Mouse (Mus musculus) midbrain, embryonic 15.5 days (tissue): Measurements from ENCODE around the gene Dgke. TPM values are rescaled to one million over a fixed set of nuclear protein-coding genes. Genes with fewer than 3 reads are reported as not detected.
"Not testable (repeated sequence)": the region's sequence is repeated elsewhere in the genome, so short reads cannot be mapped to it uniquely, and the experiment has no call there.

Experiments used
- ATAC-seq: fragments of 200-750 bp; cut with Nextera tagmentation; replicated peaks from 2 replicates; pipeline ENCODE4 v1.8.0; 2017; ENCODE audit warnings: moderate TSS enrichment
- H3K27ac ChIP-seq: fragments of 300-500 bp; sonication (generic); 2 replicates; pipeline ENCODE4 v1.5.1; 2015; ENCODE audit warnings: mild to moderate bottlenecking, inconsistent platforms
- H3K27me3 ChIP-seq: fragments of 300-500 bp; sonication (generic); replicated peaks from 2 replicates; pipeline ENCODE4 v1.6.1; 2015; ENCODE audit warnings: inconsistent platforms
- H3K36me3 ChIP-seq: fragments of 300-500 bp; sonication (generic); replicated peaks from 2 replicates; pipeline ENCODE4 v1.6.1; 2015; ENCODE audit warnings: inconsistent platforms
- H3K4me1 ChIP-seq: fragments of 300-500 bp; sonication (generic); 2 replicates; pipeline ENCODE4 v1.6.1; 2015; ENCODE audit warnings: inconsistent platforms
- H3K4me2 ChIP-seq: fragments of 300-500 bp; sonication (generic); 2 replicates; pipeline ENCODE4 v1.6.1; 2015; ENCODE audit warnings: inconsistent platforms, mild to moderate bottlenecking, moderate library complexity
- H3K4me3 ChIP-seq: fragments of 300-500 bp; sonication (generic); 2 replicates; pipeline ENCODE4 v1.5.1; 2015; ENCODE audit warnings: mild to moderate bottlenecking, inconsistent platforms
- H3K9ac ChIP-seq: fragments of 300-500 bp; sonication (generic); 2 replicates; pipeline ENCODE4 v1.6.1; 2015; ENCODE audit warnings: mild to moderate bottlenecking, inconsistent platforms
- H3K9me3 ChIP-seq: fragments of 300-500 bp; sonication (generic); 2 replicates; pipeline ENCODE4 v1.6.1; 2016; ENCODE audit warnings: inconsistent platforms
- WGBS: fragments of 180-500 bp; shearing (Covaris S2); methylation state at CpG from one replicate; pipeline ENCODE4 v1.1.7; 2015; ENCODE audit warnings: mixed read lengths; 5-methylcytosine and 5-hydroxymethylcytosine counted together
- polyA plus RNA-seq: library from polyadenylated mRNA; unstranded; fragments of >200 nt; fragmentation: Nextera tagmentation; extraction: Ambion mirVana; gene quantifications from 2 replicates; pipeline ENCODE4 v1.2.1, GENCODE M21; 2015

Dgke gene
- polyA plus RNA-seq, result 18.9 and 19.7 TPM in 2 replicates

DNA sequence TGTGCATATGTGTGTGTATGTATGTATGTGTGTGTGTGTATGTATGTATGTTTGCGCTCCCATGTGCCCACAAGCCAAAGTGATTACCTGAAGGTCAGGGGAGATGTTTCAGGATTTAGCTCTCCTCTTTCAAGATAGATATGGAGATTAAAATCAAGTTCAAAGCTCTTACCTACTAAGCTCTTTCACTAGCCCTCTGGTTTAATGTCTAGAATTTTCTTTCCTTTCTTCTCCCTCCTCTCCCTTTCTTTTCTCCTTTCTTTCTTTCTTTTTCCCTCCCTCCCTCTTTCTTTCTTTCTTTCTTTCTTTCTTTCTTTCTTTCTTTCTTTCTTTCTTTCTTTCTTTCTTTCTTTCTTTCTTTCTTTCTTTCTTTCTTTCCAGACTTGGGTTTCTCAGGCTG is at the start of gene Dgke:
Gene Dgke, minus strand, starts transcription at position 101 of the 400 bp plus-strand sequence.
- no peak within 1 kb of the TSS for H3K4me3 ChIP-seq
- H3K36me3 ChIP-seq, result no peaks in the 10 kb centered on the region
- WGBS, result 97% methylated on average over 1 of the region's 1 CpGs
- no peak within 1 kb of the TSS for H3K4me2 ChIP-seq
- no peak within 1 kb of the TSS for H3K9ac ChIP-seq
- H3K9me3 ChIP-seq, result no peaks in the 10 kb centered on the region
- no peaks in the 10 kb centered on the region for H3K4me1 ChIP-seq
- no peak within 1 kb of the TSS for H3K27ac ChIP-seq
- no peaks in the 10 kb centered on the region for H3K27me3 ChIP-seq
- ATAC-seq, result no peak

DNA sequence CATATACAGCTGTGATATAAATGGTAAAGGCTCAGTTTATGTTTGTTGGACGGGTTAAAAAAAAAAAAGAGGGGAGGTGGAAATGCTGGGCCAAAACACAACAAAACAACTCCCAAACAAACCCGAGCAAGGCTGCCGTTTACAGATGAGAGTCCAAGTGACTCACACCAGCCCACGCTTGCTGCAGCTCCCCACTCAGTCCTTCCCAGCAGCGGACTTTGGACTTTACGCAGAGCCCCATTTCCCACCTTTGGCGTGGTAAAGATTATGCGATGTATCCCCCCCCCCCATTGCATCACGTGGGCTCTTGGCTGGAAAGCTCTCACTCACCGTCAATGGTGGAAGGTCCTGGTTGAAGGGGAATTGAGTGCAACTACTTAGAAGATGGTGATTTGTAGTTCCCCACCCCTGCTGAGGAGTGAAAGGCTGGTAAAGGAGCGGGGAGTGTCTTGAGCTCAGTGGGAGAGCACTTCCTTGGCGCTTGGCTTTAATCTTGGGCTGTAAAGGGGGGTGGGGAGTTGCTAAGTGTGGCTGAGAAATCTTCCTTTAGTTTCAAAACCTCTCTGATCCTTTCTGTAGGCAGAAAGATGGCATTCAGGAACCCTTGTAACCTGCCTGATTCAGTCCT is 40.6 kb upstream of the Dgke start:
- no peak overlapping the region for H3K4me2 ChIP-seq
- no peak overlapping the region for H3K4me3 ChIP-seq
- no peak for ATAC-seq
- H3K36me3 ChIP-seq, result no peaks in the 10 kb centered on the region
- H3K27ac ChIP-seq, result no peak overlapping the region
- WGBS, result 33% methylated on average over 12 of the region's 12 CpGs
- H3K27me3 ChIP-seq, result no peaks in the 10 kb centered on the region
- no peak overlapping the region for H3K9ac ChIP-seq
- H3K9me3 ChIP-seq, result no peaks in the 10 kb centered on the region
- H3K4me1 ChIP-seq, result no peaks in the 10 kb centered on the region

DNA sequence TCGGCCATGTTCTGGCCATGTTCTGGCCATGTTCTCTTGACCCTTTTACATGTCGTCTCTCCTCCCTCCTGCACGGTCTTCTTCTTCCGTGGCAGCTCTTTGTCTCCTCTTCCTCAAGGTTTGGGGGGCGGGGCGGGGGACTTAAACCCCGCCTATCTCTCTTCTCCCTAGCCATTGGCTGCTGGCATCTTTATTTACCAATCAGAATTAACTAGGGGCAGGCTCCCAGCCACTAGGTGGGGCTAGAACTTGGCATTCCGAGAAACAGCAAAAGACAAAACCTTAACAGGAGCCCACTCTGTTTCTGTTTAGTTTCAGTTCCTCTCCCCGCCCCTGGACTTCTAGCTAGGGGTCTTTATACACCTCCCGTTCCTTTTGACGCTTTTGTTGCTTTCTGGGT is 39.2 kb upstream of the Dgke start:
- 83% methylated on average over 11 of the region's 11 CpGs for WGBS
- Histone ChIP-seq H3K27me3 (no peaks in the 10 kb centered on the region), H3K27ac (no peak overlapping the region)

DNA sequence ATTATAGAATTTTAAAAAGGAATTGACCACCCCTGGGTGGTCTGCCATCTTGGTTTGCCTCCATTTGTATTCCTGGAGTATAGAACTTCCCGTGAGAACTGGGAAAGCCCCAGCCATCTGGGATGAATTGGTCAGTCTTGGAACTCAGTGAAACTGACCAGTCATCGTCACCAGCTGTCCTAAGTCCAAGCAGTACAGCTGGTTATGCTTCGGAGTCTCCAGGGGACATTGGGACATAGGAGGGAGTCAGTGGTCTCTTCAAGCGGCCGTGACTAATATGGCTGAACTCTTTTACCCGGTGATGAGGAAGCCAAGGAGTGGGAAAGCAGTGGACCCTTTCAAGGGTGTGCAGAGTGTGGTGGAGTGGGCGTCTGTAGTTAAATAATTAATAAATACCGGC is 38.6 kb upstream of the Dgke start:
- Histone ChIP-seq H3K27me3 (no peaks in the 10 kb centered on the region), H3K36me3 (no peaks in the 10 kb centered on the region), H3K27ac (no peak overlapping the region), H3K4me2 (no peak overlapping the region), H3K4me3 (no peak overlapping the region), H3K9ac (no peak overlapping the region), H3K4me1 (no peaks in the 10 kb centered on the region), H3K9me3 (no peaks in the 10 kb centered on the region)
- no peak for ATAC-seq
- 93% methylated on average over 8 of the region's 8 CpGs for WGBS

More for the DNA sequence above, 39.2 kb upstream of the Dgke start:
- Histone ChIP-seq H3K4me1 (no peaks in the 10 kb centered on the region), H3K4me2 (no peak overlapping the region), H3K9me3 (no peaks in the 10 kb centered on the region), H3K4me3 (no peak overlapping the region), H3K9ac (no peak overlapping the region), H3K36me3 (no peaks in the 10 kb centered on the region)
- no peak for ATAC-seq

DNA sequence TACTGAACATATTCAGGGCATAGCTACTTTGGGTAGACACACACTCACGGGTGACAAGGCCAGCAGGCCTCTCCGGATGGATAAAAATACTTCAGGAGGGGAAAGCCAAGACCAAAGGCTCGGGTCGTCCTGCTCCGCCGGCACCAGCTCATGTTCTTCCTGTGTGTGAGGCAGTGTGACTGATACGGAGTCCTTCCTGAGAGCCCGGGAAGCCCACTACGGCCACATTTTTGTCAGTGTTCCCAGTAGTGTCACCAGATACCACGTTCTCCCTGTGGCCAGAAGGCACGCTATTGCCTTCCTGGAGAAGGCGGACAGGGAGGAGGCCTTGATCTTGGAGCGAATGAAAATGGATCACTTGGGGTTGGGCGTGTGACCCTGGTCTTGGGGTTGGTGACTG is 36.5 kb upstream of the Dgke start:
- Histone ChIP-seq H3K27ac (no peak overlapping the region), H3K4me1 (no peaks in the 10 kb centered on the region), H3K4me3 (no peak overlapping the region), H3K4me2 (no peak overlapping the region), H3K9me3 (no peaks in the 10 kb centered on the region), H3K36me3 (no peaks in the 10 kb centered on the region), H3K27me3 (no peaks in the 10 kb centered on the region), H3K9ac (no peak overlapping the region)
- no peak for ATAC-seq
- 88% methylated on average over 14 of the region's 14 CpGs for WGBS

DNA sequence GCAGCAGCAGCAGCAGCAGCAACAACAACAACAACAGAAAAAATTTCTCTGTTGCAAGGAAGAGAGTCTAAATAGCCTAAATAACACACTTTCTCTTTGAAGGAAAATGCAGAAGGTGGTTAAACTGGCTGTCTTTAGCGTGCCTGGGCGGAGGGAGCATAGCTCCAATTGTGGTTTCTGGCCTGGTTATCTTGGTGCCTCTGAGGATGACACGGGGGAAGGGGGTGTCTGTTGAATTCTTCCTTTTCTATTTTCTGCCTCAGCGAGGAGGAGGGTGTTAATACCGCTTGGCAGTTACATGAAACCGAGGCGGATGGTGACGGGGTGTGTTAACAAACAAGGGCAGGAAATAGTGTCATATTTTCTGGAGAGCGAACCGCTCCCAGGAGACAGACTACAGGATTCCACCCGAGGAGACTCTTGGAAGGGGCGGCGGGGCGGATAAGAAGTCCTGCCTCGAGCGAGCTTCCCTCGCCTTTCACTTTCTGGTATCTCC is 34.2 kb upstream of the Dgke start:
- no peaks in the 10 kb centered on the region for H3K4me1 ChIP-seq
- H3K9ac ChIP-seq, result peak overlapping the region; percentile 1; the same call in 1 of the 2 replicates
- H3K4me2 ChIP-seq, result peak overlapping the region; percentile 43
- H3K4me3 ChIP-seq, result peak overlapping the region; percentile 20
- H3K36me3 ChIP-seq, result no peaks in the 10 kb centered on the region
- 0 out of 2 replicates have a peak, but pooled peaks have one; percentile 39 for ATAC-seq
- H3K27me3 ChIP-seq, result no peaks in the 10 kb centered on the region
- WGBS, result 30% methylated on average over 17 of the region's 17 CpGs
- peak overlapping the region; percentile 31; the same call in 1 of the 2 replicates for H3K27ac ChIP-seq
- H3K9me3 ChIP-seq, result no peaks in the 10 kb centered on the region

DNA sequence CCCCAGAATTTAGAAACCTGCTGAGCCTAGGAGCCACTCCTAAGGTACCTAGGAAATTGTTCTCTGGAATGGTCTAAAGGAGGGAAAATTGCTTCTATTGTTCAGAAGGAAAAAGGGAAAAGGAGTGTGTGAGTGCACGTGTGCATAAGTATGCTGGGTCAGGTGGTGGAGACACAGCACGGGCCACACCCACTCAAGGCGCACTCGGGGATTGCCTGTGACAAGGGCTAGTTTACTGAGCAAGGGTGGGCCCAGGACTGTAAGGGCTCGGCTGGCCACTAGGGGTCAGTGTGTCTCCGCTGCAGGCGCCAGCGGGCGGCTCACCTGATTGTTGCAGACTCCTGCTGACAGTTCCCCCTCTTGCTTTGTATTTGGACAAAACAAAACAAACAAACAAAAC is 33.8 kb upstream of the Dgke start:
- H3K27me3 ChIP-seq, result no peaks in the 10 kb centered on the region
- peak overlapping the region; percentile 43 for H3K4me2 ChIP-seq
- H3K4me3 ChIP-seq, result peak overlapping the region; percentile 20
- peak overlapping the region; percentile 1; the same call in 1 of the 2 replicates for H3K9ac ChIP-seq
- ATAC-seq, result peak; percentile 84
- no peaks in the 10 kb centered on the region for H3K4me1 ChIP-seq
- no peaks in the 10 kb centered on the region for H3K9me3 ChIP-seq
- 1% methylated on average over 9 of the region's 9 CpGs for WGBS
- H3K36me3 ChIP-seq, result no peaks in the 10 kb centered on the region
- no peak overlapping the region for H3K27ac ChIP-seq

DNA sequence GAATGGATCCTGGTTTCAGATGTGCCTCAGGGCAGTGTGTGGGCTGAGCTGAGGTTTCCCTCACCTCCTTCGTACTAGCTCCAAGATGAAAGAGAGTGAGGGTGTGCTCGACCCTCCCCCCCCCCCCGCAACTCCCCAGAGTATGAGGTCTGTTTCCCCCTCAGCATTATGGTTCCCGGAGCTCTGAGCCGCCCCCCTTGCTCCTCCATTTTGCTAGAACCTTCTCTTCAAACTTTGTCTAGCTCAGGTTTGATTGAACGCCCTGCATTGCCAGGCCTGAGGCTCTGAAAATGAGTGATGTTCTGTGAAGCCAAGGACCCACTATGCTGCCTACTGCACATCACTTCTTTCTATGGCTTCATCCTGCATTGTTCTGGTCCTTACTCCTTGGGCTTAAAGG is 32.3 kb upstream of the Dgke start:
- Histone ChIP-seq H3K4me3 (no peak overlapping the region), H3K36me3 (no peaks in the 10 kb centered on the region), H3K4me2 (no peak overlapping the region), H3K9ac (no peak overlapping the region), H3K27ac (no peak overlapping the region), H3K9me3 (no peaks in the 10 kb centered on the region), H3K27me3 (no peaks in the 10 kb centered on the region), H3K4me1 (no peaks in the 10 kb centered on the region)
- ATAC-seq, result no peak
- WGBS, result 70% methylated on average over 6 of the region's 6 CpGs

DNA sequence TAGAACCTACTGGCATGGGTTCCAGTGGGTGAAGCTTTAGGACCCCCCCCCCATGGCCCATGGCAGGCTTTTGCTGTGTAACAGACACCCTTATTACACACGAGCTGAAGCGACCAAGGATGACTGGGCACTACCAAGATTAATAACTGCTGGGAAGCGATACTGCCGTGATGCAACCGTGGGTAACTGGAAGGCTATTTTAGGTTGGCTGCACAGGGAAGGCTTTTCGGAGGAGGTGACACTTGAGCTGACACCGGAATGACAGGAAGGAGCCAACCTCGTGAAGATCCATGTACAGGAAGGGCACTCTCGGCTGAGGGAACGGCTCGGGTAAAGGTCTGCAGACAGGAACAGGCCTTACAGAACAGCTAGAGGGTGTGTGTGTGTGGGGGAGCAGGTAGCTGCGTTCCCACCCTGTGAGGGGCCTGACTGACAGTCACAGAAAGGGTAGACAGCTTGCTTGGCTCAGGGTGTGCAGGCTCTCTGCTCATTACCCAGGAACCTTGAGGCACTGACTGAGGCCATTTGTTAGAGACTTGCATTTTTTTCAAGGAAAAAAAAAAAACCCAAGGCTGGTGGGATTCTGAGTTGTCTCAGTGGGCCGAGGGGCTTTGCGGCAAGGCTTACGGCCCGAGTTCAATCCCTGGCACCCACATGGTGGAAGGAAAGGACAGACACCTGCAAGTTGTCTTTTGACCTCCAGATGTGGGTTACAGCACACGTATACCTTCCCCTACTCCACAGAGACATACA is 31.6 kb upstream of the Dgke start:
- Histone ChIP-seq H3K4me1 (no peaks in the 10 kb centered on the region), H3K9me3 (no peaks in the 10 kb centered on the region), H3K9ac (no peak overlapping the region), H3K27me3 (no peaks in the 10 kb centered on the region), H3K4me3 (no peak overlapping the region), H3K36me3 (no peaks in the 10 kb centered on the region), H3K27ac (no peak overlapping the region), H3K4me2 (no peak overlapping the region)
- WGBS, result 90% methylated on average over 17 of the region's 17 CpGs
- ATAC-seq, result no peak

DNA sequence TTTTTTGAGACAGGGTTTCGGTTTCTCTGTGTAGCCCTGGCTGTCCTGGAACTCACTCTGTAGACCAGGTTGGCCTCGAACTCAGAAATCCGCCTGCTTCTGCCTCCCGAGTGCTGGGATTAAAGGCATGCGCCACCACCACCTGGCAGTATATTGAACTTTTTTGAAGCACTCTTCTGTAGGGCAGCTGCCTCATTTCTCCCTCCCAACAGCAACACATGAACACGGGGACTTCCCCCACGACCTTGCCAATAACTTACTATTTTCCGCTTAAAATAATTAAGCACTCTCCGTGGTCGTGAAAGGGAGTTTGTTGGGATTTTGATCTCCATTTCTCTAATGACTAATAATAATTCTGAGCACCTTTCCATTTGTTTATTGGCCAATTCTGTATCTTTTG is 30.6 kb upstream of the Dgke start:
- H3K9me3 ChIP-seq, ATAC-seq, H3K36me3 ChIP-seq, H3K4me1 ChIP-seq, H3K4me2 ChIP-seq, H3K27me3 ChIP-seq, H3K27ac ChIP-seq, H3K9ac ChIP-seq, H3K4me3 ChIP-seq: not testable (repeated sequence)
- WGBS, result 90% methylated on average over 10 of the region's 10 CpGs

DNA sequence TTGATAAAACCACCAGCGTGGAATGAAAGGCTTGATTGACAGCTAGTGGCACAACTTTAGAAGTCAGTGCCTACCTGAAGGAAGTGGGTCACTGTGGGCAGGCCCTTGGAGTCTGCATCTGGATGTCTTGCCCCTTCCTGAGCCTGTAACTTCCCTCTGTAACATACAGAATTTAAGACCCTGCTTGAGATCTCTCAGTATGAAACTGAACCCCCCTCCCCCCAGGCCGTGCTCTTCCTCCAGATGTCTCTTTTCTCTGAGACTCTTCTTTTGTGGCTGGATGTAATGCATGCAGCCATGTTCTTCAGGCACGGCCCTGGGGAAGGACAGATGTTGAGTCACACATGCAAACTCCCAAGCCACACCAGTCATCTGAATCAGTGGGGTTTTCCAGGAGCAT is 28.7 kb upstream of the Dgke start:
- Histone ChIP-seq H3K4me2 (no peak overlapping the region), H3K27me3 (no peaks in the 10 kb centered on the region), H3K27ac (no peak overlapping the region), H3K36me3 (no peaks in the 10 kb centered on the region), H3K4me3 (no peak overlapping the region), H3K9ac (no peak overlapping the region), H3K4me1 (no peaks in the 10 kb centered on the region), H3K9me3 (no peaks in the 10 kb centered on the region)
- WGBS, result 82% methylated on average over 3 of the region's 3 CpGs
- no peak for ATAC-seq

DNA sequence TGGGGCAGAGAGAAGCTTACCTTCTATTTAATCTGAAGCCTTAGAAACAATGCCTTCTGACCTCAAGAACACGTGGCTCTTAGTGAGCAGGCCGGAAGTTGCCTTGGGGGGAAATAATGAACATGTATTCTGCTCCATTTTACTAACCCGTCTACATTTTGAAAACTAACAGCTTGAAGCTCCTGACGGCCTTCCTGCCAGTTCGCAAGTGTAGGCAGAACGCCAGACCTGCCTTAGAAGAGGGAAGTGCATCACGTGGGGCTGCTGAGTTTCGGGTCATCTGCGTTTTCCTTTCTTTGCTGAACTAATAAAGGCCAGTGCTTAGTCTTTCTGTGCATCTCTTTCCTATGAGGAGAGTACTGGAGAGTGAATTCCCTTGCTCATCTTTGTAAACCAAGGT is 26.1 kb upstream of the Dgke start:
- ATAC-seq, result no peak
- H3K36me3 ChIP-seq, result no peaks in the 10 kb centered on the region
- H3K9me3 ChIP-seq, result no peaks in the 10 kb centered on the region
- no peak overlapping the region for H3K27ac ChIP-seq
- no peak overlapping the region for H3K9ac ChIP-seq
- no peaks in the 10 kb centered on the region for H3K27me3 ChIP-seq
- 71% methylated on average over 9 of the region's 9 CpGs for WGBS
- H3K4me3 ChIP-seq, result no peak overlapping the region
- no peaks in the 10 kb centered on the region for H3K4me1 ChIP-seq
- H3K4me2 ChIP-seq, result no peak overlapping the region

DNA sequence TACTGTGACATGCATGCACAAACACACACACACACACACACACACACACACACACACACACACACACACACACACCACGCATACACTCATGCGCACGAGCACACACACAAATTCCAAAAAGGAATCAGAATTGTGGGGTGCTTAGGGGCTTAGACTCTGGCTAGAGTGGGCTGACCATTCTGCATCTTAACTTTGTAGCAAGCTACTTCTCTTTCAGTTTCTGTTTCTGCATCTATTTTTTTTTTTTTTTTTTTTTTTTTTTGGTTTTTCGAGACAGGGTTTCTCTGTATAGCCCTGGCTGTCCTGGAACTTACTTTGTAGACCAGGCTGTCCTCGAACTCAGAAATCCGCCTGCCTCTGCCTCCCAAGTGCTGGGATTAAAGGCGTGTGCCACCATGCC is 23.7 kb upstream of the Dgke start:
- not testable (repeated sequence) for H3K9me3 ChIP-seq, H3K4me2 ChIP-seq, ATAC-seq, H3K4me1 ChIP-seq, H3K36me3 ChIP-seq, H3K27me3 ChIP-seq, H3K27ac ChIP-seq, H3K4me3 ChIP-seq, H3K9ac ChIP-seq
- 88% methylated on average over 7 of the region's 7 CpGs for WGBS
